Mouse (Mus musculus) intestine, embryonic 16.5 days (tissue): ENCODE results near the gene Rgma. TPM values are rescaled to one million over a fixed set of nuclear protein-coding genes. Genes with fewer than 3 reads are reported as not detected.

Experiments
- ATAC-seq: fragments of 200-750 bp; cut with Nextera tagmentation; 2 replicates; pipeline ENCODE4 v1.8.0; 2017; ENCODE audit warnings: moderate TSS enrichment, moderate library complexity
- H3K27ac ChIP-seq: fragments of 300-500 bp; sonication (generic); 2 replicates; pipeline ENCODE4 v1.5.1; 2014; ENCODE audit warnings: mild to moderate bottlenecking, low read length
- H3K27me3 ChIP-seq: fragments of 300-500 bp; sonication (generic); replicated peaks from 2 replicates; pipeline ENCODE4 v1.6.1; 2014; ENCODE audit warnings: low read length, control low read depth, mixed read lengths; ENCODE audit not compliant: control insufficient read depth, insufficient read depth
- H3K36me3 ChIP-seq: fragments of 300-500 bp; sonication (generic); 2 replicates; pipeline ENCODE4 v1.6.1; 2014; ENCODE audit warnings: low read length, control low read depth; ENCODE audit not compliant: control insufficient read depth, insufficient read depth
- H3K4me1 ChIP-seq: fragments of 300-500 bp; sonication (generic); 2 replicates; pipeline ENCODE4 v1.6.1; 2014; ENCODE audit warnings: low read length, control low read depth, mixed read lengths; ENCODE audit not compliant: control insufficient read depth, insufficient read depth
- H3K4me2 ChIP-seq: fragments of 300-500 bp; sonication (generic); 2 replicates; pipeline ENCODE4 v1.6.1; 2014; ENCODE audit warnings: low read depth, low read length, control low read depth
- H3K4me3 ChIP-seq: fragments of 300-500 bp; sonication (generic); 2 replicates; pipeline ENCODE4 v1.5.1; 2014; ENCODE audit warnings: mild to moderate bottlenecking, low read length
- H3K9ac ChIP-seq: fragments of 300-500 bp; sonication (generic); 2 replicates; pipeline ENCODE4 v1.6.1; 2014; ENCODE audit warnings: low read depth, low read length
- H3K9me3 ChIP-seq: fragments of 300-500 bp; sonication (generic); 2 replicates; pipeline ENCODE4 v1.6.1; 2016; ENCODE audit warnings: low read length, control low read depth; ENCODE audit not compliant: control insufficient read depth
- WGBS: fragments of 180-500 bp; shearing (Covaris S2); extraction: QIAGEN DNeasy Blood & Tissue Kit; methylation state at CpG from one replicate; pipeline ENCODE4 v1.1.7; 2014; 5-methylcytosine and 5-hydroxymethylcytosine counted together
- polyA plus RNA-seq: library from polyadenylated mRNA; unstranded; fragments of >200 nt; fragmentation: Nextera tagmentation; extraction: Ambion mirVana; gene quantifications from 2 replicates; pipeline ENCODE4 v1.2.1, GENCODE M21; 2015

Rgma gene
- polyA plus RNA-seq, 1 experiment from 2014 or later: 5.3 TPM

GRCm38 (mm10) chr7:73378034-73378433 is 2.7 kb downstream of the Rgma start:
- H3K4me2 ChIP-seq: no peak overlapping the region
- peaks cover 2% of the 10 kb centered on the region; the same call in 1 of the 2 replicates for H3K27me3 ChIP-seq
- no peak overlapping the region for H3K27ac ChIP-seq
- no peak overlapping the region for H3K9ac ChIP-seq
- WGBS: 72% methylated on average over 6 of the region's 6 CpGs
- ATAC-seq: no peak
- no peaks in the 10 kb centered on the region for H3K9me3 ChIP-seq
- H3K4me3 ChIP-seq: no peak overlapping the region
- peaks cover 10% of the 10 kb centered on the region for H3K4me1 ChIP-seq
- no peaks in the 10 kb centered on the region for H3K36me3 ChIP-seq

GRCm38 (mm10) chr7:73382843-73383242 is 7.5 kb downstream of the Rgma start:
- no peak overlapping the region for H3K27ac ChIP-seq
- no peaks in the 10 kb centered on the region for H3K9me3 ChIP-seq
- H3K9ac ChIP-seq: no peak overlapping the region
- H3K4me2 ChIP-seq: no peak overlapping the region
- no peak for ATAC-seq
- 64% methylated on average over 7 of the region's 7 CpGs for WGBS
- 0 out of 2 replicates have a peak, but pooled peaks cover 4% of the 10 kb centered on the region for H3K27me3 ChIP-seq
- H3K36me3 ChIP-seq: no peaks in the 10 kb centered on the region
- no peaks in the 10 kb centered on the region for H3K4me1 ChIP-seq
- no peak overlapping the region for H3K4me3 ChIP-seq

- ATAC-seq: no peak
- no peaks in the 10 kb centered on the region for H3K36me3 ChIP-seq
- H3K4me2 ChIP-seq: no peak overlapping the region
- no peak overlapping the region for H3K9ac ChIP-seq
- no peak overlapping the region for H3K4me3 ChIP-seq
- H3K27ac ChIP-seq: no peak overlapping the region
- peaks cover 8% of the 10 kb centered on the region; the same call in 1 of the 2 replicates for H3K27me3 ChIP-seq
- H3K9me3 ChIP-seq: no peaks in the 10 kb centered on the region
- WGBS: 71% methylated on average over 2 of the region's 2 CpGs
- H3K4me1 ChIP-seq: peaks cover 19% of the 10 kb centered on the region
These were observed 13.6 kb downstream of the Rgma start for GRCm38 (mm10) chr7:73388866-73389265.

GRCm38 (mm10) chr7:73389419-73389818 is 14.1 kb downstream of the Rgma start:
- WGBS: 19% methylated on average over 9 of the region's 9 CpGs
- H3K4me2 ChIP-seq: peak overlapping the region; percentile 87; the same call in 1 of the 2 replicates
- peak overlapping the region; percentile 69; the same call in 1 of the 2 replicates for H3K4me3 ChIP-seq
- no peaks in the 10 kb centered on the region for H3K36me3 ChIP-seq
- no peak for ATAC-seq
- H3K27me3 ChIP-seq: peaks cover 8% of the 10 kb centered on the region; the same call in 1 of the 2 replicates
- H3K4me1 ChIP-seq: peaks cover 19% of the 10 kb centered on the region
- peak overlapping the region; percentile 38; the same call in 1 of the 2 replicates for H3K27ac ChIP-seq
- no peak overlapping the region for H3K9ac ChIP-seq
- H3K9me3 ChIP-seq: no peaks in the 10 kb centered on the region

- H3K9ac ChIP-seq: 0 out of 2 replicates have a peak overlapping the region, but pooled peaks have one; percentile 81
- WGBS: 5% methylated on average over 15 of the region's 15 CpGs
These were observed 14.6 kb downstream of the Rgma start for GRCm38 (mm10) chr7:73389871-73390294.

GRCm38 (mm10) chr7:73390426-73391001 is 15.2 kb downstream of the Rgma start:
- peak overlapping the region; percentile 53 for H3K27ac ChIP-seq
- H3K4me2 ChIP-seq: peak overlapping the region; percentile 87
- ATAC-seq: peak; percentile 44; the same call in 1 of the 2 replicates
- 11% methylated on average over 18 of the region's 18 CpGs for WGBS
- no peaks in the 10 kb centered on the region for H3K36me3 ChIP-seq
- H3K9ac ChIP-seq: peak overlapping the region; percentile 81
- H3K4me1 ChIP-seq: peaks cover 19% of the 10 kb centered on the region
- H3K4me3 ChIP-seq: peak overlapping the region; percentile 69
- peaks cover 6% of the 10 kb centered on the region; the same call in 1 of the 2 replicates for H3K27me3 ChIP-seq
- H3K9me3 ChIP-seq: no peaks in the 10 kb centered on the region

More at GRCm38 (mm10) chr7:73389871-73390294, 14.6 kb downstream of the Rgma start:
- H3K27me3 ChIP-seq: peaks cover 8% of the 10 kb centered on the region; the same call in 1 of the 2 replicates
- H3K4me3 ChIP-seq: peak overlapping the region; percentile 69
- H3K36me3 ChIP-seq: no peaks in the 10 kb centered on the region
- no peaks in the 10 kb centered on the region for H3K9me3 ChIP-seq
- ATAC-seq: peak; percentile 25; the same call in 1 of the 2 replicates
- H3K27ac ChIP-seq: peak overlapping the region; percentile 38; the same call in 1 of the 2 replicates
- H3K4me1 ChIP-seq: peaks cover 19% of the 10 kb centered on the region
- H3K4me2 ChIP-seq: peak overlapping the region; percentile 87

- WGBS: under 1% methylated on average over 28 of the region's 42 CpGs
These were observed 15.8 kb downstream of the Rgma start for GRCm38 (mm10) chr7:73391002-73391517.

GRCm38 (mm10) chr7:73391518-73392321 is 16.4 kb downstream of the Rgma start:
- H3K27me3 ChIP-seq: peaks cover 6% of the 10 kb centered on the region; the same call in 1 of the 2 replicates
- ATAC-seq: no peak; the same call in 1 of the 2 replicates
- H3K27ac ChIP-seq: peak overlapping the region; percentile 69
- H3K36me3 ChIP-seq: no peaks in the 10 kb centered on the region
- under 1% methylated on average over 39 of the region's 39 CpGs for WGBS
- H3K9me3 ChIP-seq: no peaks in the 10 kb centered on the region
- H3K4me2 ChIP-seq: peak overlapping the region; percentile 87
- peaks cover 19% of the 10 kb centered on the region for H3K4me1 ChIP-seq
- H3K9ac ChIP-seq: peak overlapping the region; percentile 81
- peak overlapping the region; percentile 69 for H3K4me3 ChIP-seq

More at GRCm38 (mm10) chr7:73391002-73391517, 15.8 kb downstream of the Rgma start:
- no peaks in the 10 kb centered on the region for H3K9me3 ChIP-seq
- H3K4me1 ChIP-seq: peaks cover 19% of the 10 kb centered on the region
- peaks cover 6% of the 10 kb centered on the region; the same call in 1 of the 2 replicates for H3K27me3 ChIP-seq
- peak overlapping the region; percentile 69 for H3K4me3 ChIP-seq
- peak overlapping the region; percentile 87 for H3K4me2 ChIP-seq
- peak; percentile 93 for ATAC-seq
- H3K36me3 ChIP-seq: no peaks in the 10 kb centered on the region
- peak overlapping the region; percentile 69 for H3K27ac ChIP-seq
- H3K9ac ChIP-seq: peak overlapping the region; percentile 81

GRCm38 (mm10) chr7:73392359-73392758 is 17.1 kb downstream of the Rgma start:
- Histone ChIP-seq H3K36me3 (no peaks in the 10 kb centered on the region), H3K4me1 (peaks cover 19% of the 10 kb centered on the region), H3K9me3 (no peaks in the 10 kb centered on the region), H3K4me2 (peak overlapping the region; percentile 87), H3K9ac (peak overlapping the region; percentile 81), H3K4me3 (peak overlapping the region; percentile 69), H3K27me3 (peaks cover 6% of the 10 kb centered on the region; the same call in 1 of the 2 replicates), H3K27ac (peak overlapping the region; percentile 69)
- no peak for ATAC-seq
- WGBS: 7% methylated on average over 9 of the region's 9 CpGs
